Mouse (Mus musculus) kidney, adult 2 months (tissue): Measurements from ENCODE around the gene Plcb1.

Source experiments
- CTCF ChIP-seq: fragments of 200-500 bp; conservative IDR thresholded peaks from 2 replicates; pipeline ENCODE4 v1.5.1; 2011; ENCODE audit warnings: low read depth, mild to moderate bottlenecking, control low read depth, low read length, moderate library complexity, mixed read lengths; ENCODE audit not compliant: insufficient read depth, insufficient read length
- POLR2A ChIP-seq: fragments of 200-500 bp; IDR thresholded peaks from one replicate; pipeline ENCODE4 v1.6.1; 2011; ENCODE audit warnings: low read depth, low read length, control low read depth

DNA sequence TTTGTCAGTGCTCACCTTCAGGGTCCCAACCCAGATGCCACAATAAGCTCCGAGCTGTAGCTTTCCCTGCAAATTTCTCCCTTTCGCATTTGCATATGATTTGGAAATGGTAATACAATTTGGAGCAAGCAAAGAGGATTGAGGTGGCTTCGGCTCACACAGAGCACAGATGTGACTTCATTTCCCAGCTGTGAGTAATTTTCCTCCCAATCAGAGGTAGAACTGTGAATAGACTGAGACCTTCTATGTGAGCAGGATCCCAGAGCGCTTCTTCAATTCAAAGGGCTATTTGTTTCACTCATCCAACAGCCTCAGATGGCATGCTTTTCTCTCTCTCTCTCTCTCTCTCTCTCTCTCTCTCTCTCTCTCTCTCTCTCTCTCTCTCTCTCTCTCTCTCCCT lies 367.4 kb downstream of the Plcb1 start:
- no peak for TF ChIP-seq POLR2A
- TF ChIP-seq CTCF = no peak
